Mouse (Mus musculus) heart, embryonic 11.5 days (tissue): Measurements from ENCODE around the gene Trem3. TPM values are rescaled to one million over a fixed set of nuclear protein-coding genes. Genes with fewer than 3 reads are reported as not detected.

Experiments
- ATAC-seq: fragments of 200-750 bp; cut with Nextera tagmentation; replicated peaks from 2 replicates; pipeline ENCODE4 v1.8.0; 2017; ENCODE audit warnings: moderate library complexity; ENCODE audit not compliant: insufficient number of reproducible peaks, low FRiP score, low TSS enrichment
- H3K27ac ChIP-seq: fragments of 300-500 bp; sonication (generic); 2 replicates; pipeline ENCODE4 v1.5.1; 2014; ENCODE audit warnings: mild to moderate bottlenecking, low read depth, low read length
- H3K27me3 ChIP-seq: fragments of 300-500 bp; sonication (generic); 2 replicates; pipeline ENCODE4 v1.6.1; 2014; ENCODE audit warnings: mild to moderate bottlenecking, low read length, mixed read lengths; ENCODE audit not compliant: control insufficient read depth, insufficient read depth
- H3K36me3 ChIP-seq: fragments of 300-500 bp; sonication (generic); 2 replicates; pipeline ENCODE4 v1.6.1; 2014; ENCODE audit warnings: mild to moderate bottlenecking, low read length, moderate library complexity, mixed read lengths; ENCODE audit not compliant: control insufficient read depth, insufficient read depth
- H3K4me1 ChIP-seq: fragments of 300-500 bp; sonication (generic); 2 replicates; pipeline ENCODE4 v1.6.1; 2014; ENCODE audit warnings: low read length; ENCODE audit not compliant: control insufficient read depth, insufficient read depth
- H3K4me2 ChIP-seq: fragments of 300-500 bp; sonication (generic); 2 replicates; pipeline ENCODE4 v1.6.1; 2014; ENCODE audit warnings: mild to moderate bottlenecking, moderate library complexity
- H3K4me3 ChIP-seq: fragments of 300-500 bp; sonication (generic); 2 replicates; pipeline ENCODE4 v1.5.1; 2014; ENCODE audit warnings: low read depth, low read length
- H3K9ac ChIP-seq: fragments of 300-500 bp; sonication (generic); 2 replicates; pipeline ENCODE4 v1.6.1; 2014; ENCODE audit warnings: mild to moderate bottlenecking, low read depth, low read length, moderate library complexity
- H3K9me3 ChIP-seq: fragments of 300-500 bp; sonication (generic); replicated peaks from 2 replicates; pipeline ENCODE4 v1.6.1; 2016; ENCODE audit warnings: low read length; ENCODE audit not compliant: control insufficient read depth
- WGBS: fragments of 180-500 bp; shearing (Covaris S2); extraction: QIAGEN DNeasy Blood & Tissue Kit; methylation state at CpG from one replicate; pipeline ENCODE4 v1.1.7; 2014; ENCODE audit not compliant: insufficient replicate concordance; 5-methylcytosine and 5-hydroxymethylcytosine counted together
- polyA plus RNA-seq: library from polyadenylated mRNA; unstranded; fragments of >200 nt; fragmentation: Nextera tagmentation; extraction: Ambion mirVana; gene quantifications from 2 replicates; pipeline ENCODE4 v1.2.1, GENCODE M21; 2014

The Trem3 gene
- polyA plus RNA-seq, 1 experiment from 2014 or later: not detected

- H3K4me3 ChIP-seq: no peak overlapping the region
- no peaks in the 10 kb centered on the region for H3K9me3 ChIP-seq
- no peak overlapping the region for H3K9ac ChIP-seq
- H3K27ac ChIP-seq: no peak overlapping the region
- H3K36me3 ChIP-seq: no peaks in the 10 kb centered on the region
- H3K27me3 ChIP-seq: no peaks in the 10 kb centered on the region
- no peak for ATAC-seq
- 47% methylated on average over 7 of the region's 7 CpGs for WGBS
- H3K4me1 ChIP-seq: no peaks in the 10 kb centered on the region
- H3K4me2 ChIP-seq: no peak overlapping the region
Observed at GRCm38 (mm10) chr17:48275736-48276135, 28.2 kb downstream of the Trem3 start.

- Histone ChIP-seq H3K4me1 (0 out of 2 replicates have a peak, but pooled peaks cover 2% of the 10 kb centered on the region), H3K27ac (no peak overlapping the region), H3K9ac (no peak overlapping the region), H3K4me3 (no peak overlapping the region), H3K9me3 (no peaks in the 10 kb centered on the region), H3K4me2 (no peak overlapping the region), H3K27me3 (no peaks in the 10 kb centered on the region), H3K36me3 (no peaks in the 10 kb centered on the region)
- ATAC-seq: no peak
Observed at GRCm38 (mm10) chr17:48278381-48278780, 30.8 kb downstream of the Trem3 start.

GRCm38 (mm10) chr17:48279002-48279401 lies 31.4 kb downstream of the Trem3 start:
- no peak overlapping the region for H3K27ac ChIP-seq
- no peak for ATAC-seq
- no peak overlapping the region for H3K9ac ChIP-seq
- H3K4me3 ChIP-seq: no peak overlapping the region
- H3K9me3 ChIP-seq: no peaks in the 10 kb centered on the region
- 57% methylated on average over 4 of the region's 4 CpGs for WGBS
- H3K4me1 ChIP-seq: 0 out of 2 replicates have a peak, but pooled peaks cover 2% of the 10 kb centered on the region
- no peaks in the 10 kb centered on the region for H3K36me3 ChIP-seq
- no peak overlapping the region for H3K4me2 ChIP-seq
- H3K27me3 ChIP-seq: no peaks in the 10 kb centered on the region

GRCm38 (mm10) chr17:48280943-48281738 lies 33.6 kb downstream of the Trem3 start:
- Histone ChIP-seq H3K4me2 (peak overlapping the region; percentile 60), H3K36me3 (no peaks in the 10 kb centered on the region), H3K4me3 (peak overlapping the region; percentile 34), H3K27me3 (no peaks in the 10 kb centered on the region), H3K4me1 (0 out of 2 replicates have a peak, but pooled peaks cover 2% of the 10 kb centered on the region), H3K27ac (no peak overlapping the region), H3K9me3 (no peaks in the 10 kb centered on the region), H3K9ac (peak overlapping the region; percentile 68)
- ATAC-seq: no peak
- 28% methylated on average over 18 of the region's 18 CpGs for WGBS

- H3K4me1 ChIP-seq: 0 out of 2 replicates have a peak, but pooled peaks cover 2% of the 10 kb centered on the region
- H3K4me3 ChIP-seq: peak overlapping the region; percentile 34
- peak overlapping the region; percentile 60 for H3K4me2 ChIP-seq
- no peak for ATAC-seq
- H3K27ac ChIP-seq: no peak overlapping the region
- no peaks in the 10 kb centered on the region for H3K36me3 ChIP-seq
- 6% methylated on average over 3 of the region's 3 CpGs for WGBS
- no peaks in the 10 kb centered on the region for H3K9me3 ChIP-seq
- H3K9ac ChIP-seq: peak overlapping the region; percentile 68
- no peaks in the 10 kb centered on the region for H3K27me3 ChIP-seq
Observed at GRCm38 (mm10) chr17:48281739-48282085, 34.1 kb downstream of the Trem3 start.

- H3K9me3 ChIP-seq: no peaks in the 10 kb centered on the region
- H3K4me2 ChIP-seq: no peak overlapping the region
- no peak for ATAC-seq
- no peaks in the 10 kb centered on the region for H3K36me3 ChIP-seq
- H3K27me3 ChIP-seq: no peaks in the 10 kb centered on the region
- H3K4me1 ChIP-seq: 0 out of 2 replicates have a peak, but pooled peaks cover 2% of the 10 kb centered on the region
- no peak overlapping the region for H3K9ac ChIP-seq
- 17% methylated on average over 1 of the region's 1 CpGs for WGBS
- no peak overlapping the region for H3K4me3 ChIP-seq
- H3K27ac ChIP-seq: no peak overlapping the region
Observed at GRCm38 (mm10) chr17:48286765-48287164, 39.2 kb downstream of the Trem3 start.

GRCm38 (mm10) chr17:48287276-48287675 lies 39.7 kb downstream of the Trem3 start:
- no peak for ATAC-seq
- Histone ChIP-seq H3K9me3 (no peaks in the 10 kb centered on the region), H3K4me2 (no peak overlapping the region), H3K27me3 (no peaks in the 10 kb centered on the region), H3K36me3 (no peaks in the 10 kb centered on the region), H3K9ac (no peak overlapping the region), H3K4me3 (no peak overlapping the region), H3K27ac (no peak overlapping the region), H3K4me1 (0 out of 2 replicates have a peak, but pooled peaks cover 2% of the 10 kb centered on the region)
- 48% methylated on average over 2 of the region's 2 CpGs for whole genome bisulfite sequencing

GRCm38 (mm10) chr17:48293500-48294194 lies 46.1 kb downstream of the Trem3 start:
- 81% methylated on average over 5 of the region's 5 CpGs for WGBS
- no peaks in the 10 kb centered on the region for H3K4me1 ChIP-seq
- H3K9ac ChIP-seq: no peak overlapping the region
- H3K9me3 ChIP-seq: no peaks in the 10 kb centered on the region
- H3K27ac ChIP-seq: no peak overlapping the region
- no peak for ATAC-seq
- no peak overlapping the region for H3K4me3 ChIP-seq
- H3K27me3 ChIP-seq: no peaks in the 10 kb centered on the region
- no peaks in the 10 kb centered on the region for H3K36me3 ChIP-seq
- H3K4me2 ChIP-seq: no peak overlapping the region
